Mouse (Mus musculus) spleen, adult 2 months (tissue): ENCODE results near the gene Med29. TPM values are rescaled to one million over a fixed set of nuclear protein-coding genes. Genes with fewer than 3 reads are reported as not detected.

Experiments
- DNase-seq, 2 experiments: peaks; one replicate each; pipeline versions ENCODE4 v3.0.0 to v3.0.0-alpha.2; 2012 to 2021; ENCODE audit warnings: low spot score in 2 of 2, low read depth in 1 of 2
- H3K27ac ChIP-seq: fragments of 200-500 bp; 2 replicates; pipeline ENCODE4 v1.5.1; 2012; ENCODE audit warnings: low read length, inconsistent platforms; ENCODE audit not compliant: insufficient read depth
- H3K27me3 ChIP-seq: fragments of 200-500 bp; 2 replicates; pipeline ENCODE4 v1.6.1; 2012; ENCODE audit warnings: mild to moderate bottlenecking, moderate library complexity, low read length, inconsistent platforms; ENCODE audit not compliant: control insufficient read depth, insufficient read depth
- H3K36me3 ChIP-seq: fragments of 200-500 bp; 2 replicates; pipeline ENCODE4 v1.6.1; 2012; ENCODE audit warnings: mild to moderate bottlenecking, low read length, inconsistent platforms; ENCODE audit not compliant: control insufficient read depth, insufficient read depth
- H3K4me1 ChIP-seq: fragments of 200-500 bp; 2 replicates; pipeline ENCODE4 v1.6.1; 2011; ENCODE audit warnings: inconsistent platforms; ENCODE audit not compliant: control insufficient read depth, insufficient read depth, insufficient read length
- H3K4me3 ChIP-seq: fragments of 200-500 bp; 2 replicates; pipeline ENCODE4 v1.5.1; 2011; ENCODE audit warnings: mild to moderate bottlenecking, inconsistent platforms; ENCODE audit not compliant: insufficient read depth, insufficient read length; ENCODE audit errors: extremely low read depth
- CTCF ChIP-seq: fragments of 200-500 bp; IDR thresholded peaks from 2 replicates; pipeline ENCODE4 v1.5.1; 2011; ENCODE audit warnings: mild to moderate bottlenecking, inconsistent platforms; ENCODE audit not compliant: insufficient read depth, insufficient read length, insufficient replicate concordance; ENCODE audit errors: extremely low read depth
- POLR2A ChIP-seq: fragments of 200-500 bp; IDR thresholded peaks from 2 replicates; pipeline ENCODE4 v1.6.1; 2011; ENCODE audit warnings: low read depth, low read length, inconsistent platforms
- WGBS: fragments of 180-500 bp; shearing (Covaris S2); methylation state at CpG from one replicate; pipeline ENCODE4 v1.1.7; 2018; 5-methylcytosine and 5-hydroxymethylcytosine counted together
- polyA plus RNA-seq: library from polyadenylated mRNA; depleted of rRNA; stranded (reverse); fragments of >200 nt; gene quantifications from 2 replicates; pipeline ENCODE4 v1.2.3, GENCODE M21; 2012; rRNA removed

The Med29 gene
- polyA plus RNA-seq, result 26.6 and 31.5 TPM in 2 replicates

- no peak for TF ChIP-seq CTCF
- TF ChIP-seq POLR2A, result peak; percentile 96
- WGBS, result under 1% methylated on average over 58 of the region's 58 CpGs
- H3K36me3 ChIP-seq, result peaks cover 19% of the 10 kb centered on the region
- H3K4me3 ChIP-seq, result peak within 1 kb of the TSS; percentile 76
- H3K27ac ChIP-seq, result peak within 1 kb of the TSS; percentile 63
- H3K27me3 ChIP-seq, result no peaks in the 10 kb centered on the region
- peaks cover 4% of the 10 kb centered on the region; the same call in 1 of the 2 replicates for H3K4me1 ChIP-seq
- DNase-seq, result peak; percentile 96 to 99
Measured at GRCm38 (mm10) chr7:28392429-28393271, at the start of gene Med29, which contains the start of gene Paf1. TSS of gene Med29 (minus strand) at chr7:28392708. TSS of gene Paf1 (plus strand) at chr7:28392951.

GRCm38 (mm10) chr7:28441776-28442485, 49.4 kb upstream of the Med29 start:
- H3K4me3 ChIP-seq, result peak overlapping the region; percentile 47; the same call in 1 of the 2 replicates
- no peak for DNase-seq

GRCm38 (mm10) chr7:28440739-28441138, 48.2 kb upstream of the Med29 start:
- Histone ChIP-seq H3K4me1 (peaks cover 7% of the 10 kb centered on the region), H3K36me3 (peaks cover under 1% of the 10 kb centered on the region), H3K27ac (peak overlapping the region; percentile 96), H3K27me3 (no peaks in the 10 kb centered on the region), H3K4me3 (peak overlapping the region; percentile 66)
- peak; percentile 77 to 88 for DNase-seq
- 2% methylated on average over 2 of the region's 2 CpGs for WGBS
- TF ChIP-seq POLR2A (peak; percentile 93), CTCF (no peak)

More at GRCm38 (mm10) chr7:28441776-28442485, 49.4 kb upstream of the Med29 start:
- TF ChIP-seq POLR2A, result no peak
- TF ChIP-seq CTCF, result no peak
- Histone ChIP-seq H3K36me3 (peaks cover 3% of the 10 kb centered on the region), H3K27ac (peak overlapping the region; percentile 87), H3K27me3 (no peaks in the 10 kb centered on the region), H3K4me1 (peaks cover 7% of the 10 kb centered on the region; the same call in 1 of the 2 replicates)
- WGBS, result 32% methylated on average over 14 of the region's 14 CpGs

DNA sequence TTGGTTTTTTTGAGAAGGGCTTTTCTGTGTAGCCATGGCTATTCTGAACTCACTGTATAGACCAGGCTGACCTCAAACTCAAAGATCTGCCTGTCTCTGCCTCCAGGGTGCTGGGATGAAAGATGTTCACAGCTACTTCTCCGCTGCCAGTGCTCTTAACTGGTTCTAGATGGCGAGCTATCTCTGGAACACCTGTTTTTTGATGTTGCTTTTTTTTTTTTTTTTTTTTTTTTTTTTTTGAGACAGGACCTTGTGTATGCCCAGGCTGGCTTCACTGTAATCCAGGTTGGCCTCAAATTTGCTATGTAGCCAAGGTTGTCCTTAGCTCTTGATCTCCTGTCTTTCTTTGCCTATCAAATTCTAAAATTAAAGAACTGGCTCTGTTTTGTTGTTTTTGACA, 46.3 kb upstream of the Med29 start:
- Histone ChIP-seq H3K4me1 (peaks cover 11% of the 10 kb centered on the region), H3K27me3 (no peaks in the 10 kb centered on the region), H3K4me3 (no peak overlapping the region), H3K27ac (no peak overlapping the region), H3K36me3 (no peaks in the 10 kb centered on the region)
- no peak for DNase-seq
- TF ChIP-seq CTCF, result no peak
- no peak for TF ChIP-seq POLR2A
- WGBS, result 59% methylated on average over 2 of the region's 2 CpGs

- Histone ChIP-seq H3K27me3 (no peaks in the 10 kb centered on the region), H3K4me3 (no peak overlapping the region), H3K27ac (no peak overlapping the region), H3K4me1 (peaks cover 13% of the 10 kb centered on the region), H3K36me3 (no peaks in the 10 kb centered on the region)
- TF ChIP-seq POLR2A (no peak), CTCF (no peak)
- no peak for DNase-seq
Measured at GRCm38 (mm10) chr7:28437964-28438363, 45.5 kb upstream of the Med29 start.

DNA sequence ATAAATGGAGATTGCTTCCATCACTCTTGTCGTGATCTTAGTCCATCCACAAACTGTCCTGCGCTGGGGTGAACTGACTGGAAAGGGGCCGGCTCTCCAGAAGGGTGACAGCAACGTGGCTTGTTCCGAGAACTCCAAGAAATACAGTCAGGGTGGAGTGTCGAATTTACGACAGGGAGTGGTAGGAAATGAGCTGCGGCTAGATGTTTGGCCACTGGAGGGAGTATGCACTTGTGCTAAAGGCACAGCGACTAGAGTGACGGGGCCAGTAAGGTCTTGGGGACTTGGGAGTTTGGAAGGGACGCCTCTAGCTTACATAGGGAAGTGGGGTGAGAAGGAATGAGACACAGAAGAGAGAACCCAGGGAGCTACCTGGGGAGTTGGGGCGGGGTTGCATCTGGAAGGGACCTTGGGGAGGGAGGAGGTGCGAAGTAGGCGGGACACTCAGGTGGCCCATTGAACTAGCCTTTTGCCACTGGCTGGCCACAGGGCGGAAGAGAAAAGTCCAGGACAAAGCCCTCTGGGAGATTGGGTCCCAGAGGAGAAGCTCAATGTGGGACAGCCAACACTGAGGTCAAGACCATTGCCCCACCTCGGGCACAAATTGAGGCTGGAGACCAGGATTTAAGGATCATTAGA, 44.5 kb upstream of the Med29 start, which contains the start of gene Gmfg:
Gene Gmfg (plus strand): TSS at position 516 of the 639 bp plus-strand sequence.
- peak; percentile 83 to 86 for DNase-seq
- no peaks in the 10 kb centered on the region for H3K36me3 ChIP-seq
- H3K27ac ChIP-seq, result peak within 1 kb of the TSS; percentile 92
- peaks cover 17% of the 10 kb centered on the region for H3K4me1 ChIP-seq
- WGBS, result 9% methylated on average over 16 of the region's 16 CpGs
- TF ChIP-seq POLR2A, result no peak; the same call in 1 of the 2 replicates
- TF ChIP-seq CTCF, result peak; percentile 63; the same call in 1 of the 2 replicates
- peak within 1 kb of the TSS; percentile 75 for H3K4me3 ChIP-seq
- no peaks in the 10 kb centered on the region for H3K27me3 ChIP-seq
